Mouse (Mus musculus): ENCODE measurements around the gene Arhgdib. TPM values are rescaled to one million over a fixed set of nuclear protein-coding genes. Genes with fewer than 3 reads are reported as not detected.

Gene Arhgdib
- polyA plus RNA-seq, 1 experiment, result 644 TPM

DNA sequence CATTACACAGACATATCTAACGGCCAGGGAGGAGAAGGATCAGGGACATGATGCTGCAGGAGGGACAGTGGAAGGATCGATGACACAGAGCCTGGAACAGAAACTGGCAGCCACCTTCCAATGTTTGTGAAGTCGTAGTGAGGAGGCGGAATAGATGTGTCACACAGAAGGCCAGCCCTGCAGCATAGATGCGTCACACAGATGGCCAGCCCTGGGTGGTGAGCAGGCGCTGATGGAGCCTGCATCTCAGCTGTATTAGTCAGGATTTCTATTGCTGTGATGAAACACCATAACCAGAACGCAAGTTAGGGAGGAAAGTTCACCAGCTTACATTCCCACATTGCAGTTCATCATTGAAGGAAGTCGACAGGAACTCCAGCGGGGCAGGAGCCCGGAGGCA lies 24.2 kb upstream of the Arhgdib start:
- no peaks in the 10 kb centered on the region for H3K27me3 ChIP-seq (ENCODE audit: control insufficient read depth, insufficient read depth, low read length)
- TF ChIP-seq CTCF (IDR thresholded peaks at IDR 0.05; ENCODE audit: borderline replicate concordance, control insufficient read depth, extremely low read depth, insufficient read depth, low read length, poor library complexity) (no peak), POLR2A (IDR thresholded peaks at IDR 0.05; ENCODE audit: control insufficient read depth, extremely low read depth, insufficient read depth, low read length, poor library complexity) (no peak)
- H3K36me3 ChIP-seq (ENCODE audit: control insufficient read depth, insufficient read depth, low read length), result no peaks in the 10 kb centered on the region
- H3K4me3 ChIP-seq (ENCODE audit: control insufficient read depth, insufficient read depth, low read length), result no peak overlapping the region
- H3K27ac ChIP-seq (ENCODE audit: control insufficient read depth, insufficient read depth, low read length), result no peak overlapping the region
- WGBS, result 94% methylated on average over 10 of the region's 10 CpGs
- peaks cover 20% of the 10 kb centered on the region for H3K4me1 ChIP-seq (replicated peaks; ENCODE audit: control insufficient read depth, insufficient read depth, low read length)
- no peak for DNase-seq

DNA sequence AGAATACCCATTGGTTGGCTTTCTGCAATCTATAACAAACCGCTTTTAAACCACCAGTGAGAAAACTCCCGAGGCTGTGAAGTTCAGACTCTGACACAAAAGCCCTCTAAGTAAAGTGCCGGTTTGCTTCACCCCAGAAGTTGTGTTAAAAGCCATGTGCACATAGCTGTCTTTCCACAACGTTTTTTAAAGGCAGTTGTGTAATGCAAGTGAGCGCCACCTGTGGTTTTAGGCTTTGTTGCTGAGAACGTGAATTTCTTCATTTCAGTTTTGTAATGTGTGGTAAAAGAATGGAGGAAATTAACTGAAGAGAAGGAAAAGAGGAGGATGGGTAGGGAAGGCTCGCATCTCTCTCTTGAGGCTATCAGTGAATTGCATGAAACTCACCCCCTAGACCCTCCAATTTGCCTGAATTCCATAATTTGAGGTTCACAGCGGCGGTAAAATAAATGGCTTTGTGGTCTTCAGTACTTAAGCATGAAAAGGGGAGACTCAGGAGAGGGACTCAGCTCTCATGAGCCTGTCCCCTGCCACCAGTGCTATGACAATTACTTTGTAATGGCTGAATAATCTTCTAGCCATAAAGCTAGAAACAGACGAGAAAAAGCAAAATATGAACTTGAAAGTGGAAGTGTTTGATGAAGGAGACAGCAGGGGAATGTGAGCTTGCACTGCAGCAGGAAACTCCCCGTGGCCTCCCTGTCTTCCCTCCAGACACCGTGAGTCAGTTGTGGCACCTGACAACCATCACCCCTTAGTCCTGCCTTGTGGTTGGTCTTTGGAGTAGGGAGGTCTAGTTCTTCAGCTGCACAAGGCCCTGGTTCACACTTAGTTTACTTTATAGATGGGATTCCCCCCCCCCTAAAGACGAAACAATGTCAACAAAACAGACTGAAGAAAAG lies 23.2 kb upstream of the Arhgdib start:
- 9% methylated on average over 13 of the region's 13 CpGs for WGBS
- no peaks in the 10 kb centered on the region for H3K36me3 ChIP-seq (ENCODE audit: control insufficient read depth, insufficient read depth, low read length)
- H3K4me1 ChIP-seq (replicated peaks; ENCODE audit: control insufficient read depth, insufficient read depth, low read length), result peaks cover 20% of the 10 kb centered on the region
- H3K27me3 ChIP-seq (ENCODE audit: control insufficient read depth, insufficient read depth, low read length), result no peaks in the 10 kb centered on the region
- H3K4me3 ChIP-seq (ENCODE audit: control insufficient read depth, insufficient read depth, low read length), result no peak overlapping the region
- H3K27ac ChIP-seq (ENCODE audit: control insufficient read depth, insufficient read depth, low read length), result peak overlapping the region; percentile 88
- peak; percentile 65 for DNase-seq
- no peak for TF ChIP-seq CTCF (IDR thresholded peaks at IDR 0.05; ENCODE audit: borderline replicate concordance, control insufficient read depth, extremely low read depth, insufficient read depth, low read length, poor library complexity)
- no peak for TF ChIP-seq POLR2A (IDR thresholded peaks at IDR 0.05; ENCODE audit: control insufficient read depth, extremely low read depth, insufficient read depth, low read length, poor library complexity)

DNA sequence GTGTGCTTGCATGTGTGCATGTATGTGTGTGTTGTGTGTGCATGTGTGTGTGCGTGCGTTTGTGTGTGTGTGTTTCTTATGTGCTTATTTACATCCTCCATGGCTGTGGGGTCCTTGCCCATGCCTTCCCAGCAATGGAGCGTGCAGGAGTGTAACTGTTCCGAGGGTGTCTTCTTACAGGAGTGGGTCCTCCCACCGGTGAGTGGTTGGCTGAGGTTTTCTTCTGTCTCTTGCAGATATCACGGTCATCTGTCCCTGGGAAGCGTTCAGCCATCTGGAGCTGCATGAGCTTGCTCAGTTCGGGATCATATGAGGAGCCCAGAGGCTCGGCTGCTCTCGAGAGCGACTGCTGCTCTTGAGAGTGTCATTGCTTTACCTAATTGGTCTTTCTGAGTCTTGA lies 21.3 kb upstream of the Arhgdib start:
- TF ChIP-seq POLR2A (IDR thresholded peaks at IDR 0.05; ENCODE audit: control insufficient read depth, extremely low read depth, insufficient read depth, low read length, poor library complexity) (no peak), CTCF (IDR thresholded peaks at IDR 0.05; ENCODE audit: borderline replicate concordance, control insufficient read depth, extremely low read depth, insufficient read depth, low read length, poor library complexity) (no peak)
- Histone ChIP-seq H3K27ac (ENCODE audit: control insufficient read depth, insufficient read depth, low read length) (no peak overlapping the region), H3K36me3 (ENCODE audit: control insufficient read depth, insufficient read depth, low read length) (no peaks in the 10 kb centered on the region), H3K4me1 (replicated peaks; ENCODE audit: control insufficient read depth, insufficient read depth, low read length) (peaks cover 20% of the 10 kb centered on the region), H3K27me3 (ENCODE audit: control insufficient read depth, insufficient read depth, low read length) (no peaks in the 10 kb centered on the region), H3K4me3 (ENCODE audit: control insufficient read depth, insufficient read depth, low read length) (no peak overlapping the region)
- DNase-seq, result no peak
- 92% methylated on average over 11 of the region's 11 CpGs for WGBS

DNA sequence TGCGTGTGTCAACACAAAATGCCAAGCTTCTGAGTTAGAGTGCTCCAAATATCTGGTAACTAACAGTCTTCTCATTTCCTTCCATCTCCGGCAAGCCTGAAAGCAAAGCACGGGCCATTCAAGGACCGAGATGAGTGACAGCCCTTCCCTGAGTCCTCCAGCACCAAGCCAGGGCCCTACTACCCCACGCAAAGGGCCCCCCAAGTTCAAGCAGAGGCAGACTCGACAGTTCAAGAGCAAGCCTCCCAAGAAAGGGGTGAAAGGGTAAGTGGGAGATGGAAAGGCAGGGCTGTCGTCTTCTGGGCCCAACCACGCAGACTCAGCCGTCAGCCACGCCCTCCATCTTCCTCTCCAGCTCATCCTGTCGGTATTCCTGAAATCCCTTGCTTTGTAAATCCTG lies 17.4 kb upstream of the Arhgdib start:
- 83% methylated on average over 11 of the region's 11 CpGs for WGBS
- 0 out of 2 replicates have a peak, but pooled peaks cover 2% of the 10 kb centered on the region for H3K4me1 ChIP-seq (replicated peaks; ENCODE audit: control insufficient read depth, insufficient read depth, low read length)
- H3K27ac ChIP-seq (ENCODE audit: control insufficient read depth, insufficient read depth, low read length), result no peak overlapping the region
- no peak overlapping the region for H3K4me3 ChIP-seq (ENCODE audit: control insufficient read depth, insufficient read depth, low read length)
- H3K36me3 ChIP-seq (ENCODE audit: control insufficient read depth, insufficient read depth, low read length), result no peaks in the 10 kb centered on the region
- no peak for DNase-seq
- no peaks in the 10 kb centered on the region for H3K27me3 ChIP-seq (ENCODE audit: control insufficient read depth, insufficient read depth, low read length)
- TF ChIP-seq POLR2A (IDR thresholded peaks at IDR 0.05; ENCODE audit: control insufficient read depth, extremely low read depth, insufficient read depth, low read length, poor library complexity) (no peak), CTCF (IDR thresholded peaks at IDR 0.05; ENCODE audit: borderline replicate concordance, control insufficient read depth, extremely low read depth, insufficient read depth, low read length, poor library complexity) (no peak)

DNA sequence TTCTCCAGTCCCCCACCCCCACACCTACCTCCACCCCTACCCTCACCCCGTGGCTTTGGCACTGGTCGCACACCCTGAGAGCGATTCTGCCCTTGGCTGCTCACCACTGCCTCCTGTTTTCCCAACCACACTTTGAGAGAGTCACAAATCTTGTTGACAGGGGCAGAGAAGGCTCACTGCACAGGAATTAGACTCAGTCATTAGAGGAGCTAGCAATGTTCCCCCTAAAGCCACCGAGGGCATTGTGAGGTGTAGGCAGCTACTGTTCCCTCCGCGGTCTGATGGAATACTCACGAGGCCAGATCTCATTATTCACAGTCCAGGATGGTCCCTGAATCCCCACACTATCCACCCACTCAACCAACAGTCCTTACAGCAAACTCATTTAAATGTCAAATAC lies 15.4 kb upstream of the Arhgdib start:
- Histone ChIP-seq H3K27me3 (ENCODE audit: control insufficient read depth, insufficient read depth, low read length) (no peaks in the 10 kb centered on the region), H3K36me3 (ENCODE audit: control insufficient read depth, insufficient read depth, low read length) (no peaks in the 10 kb centered on the region), H3K4me1 (replicated peaks; ENCODE audit: control insufficient read depth, insufficient read depth, low read length) (no peaks in the 10 kb centered on the region), H3K4me3 (ENCODE audit: control insufficient read depth, insufficient read depth, low read length) (no peak overlapping the region), H3K27ac (ENCODE audit: control insufficient read depth, insufficient read depth, low read length) (no peak overlapping the region)
- 25% methylated on average over 7 of the region's 7 CpGs for WGBS
- no peak for TF ChIP-seq POLR2A (IDR thresholded peaks at IDR 0.05; ENCODE audit: control insufficient read depth, extremely low read depth, insufficient read depth, low read length, poor library complexity)
- TF ChIP-seq CTCF (IDR thresholded peaks at IDR 0.05; ENCODE audit: borderline replicate concordance, control insufficient read depth, extremely low read depth, insufficient read depth, low read length, poor library complexity), result no peak
- no peak for DNase-seq

DNA sequence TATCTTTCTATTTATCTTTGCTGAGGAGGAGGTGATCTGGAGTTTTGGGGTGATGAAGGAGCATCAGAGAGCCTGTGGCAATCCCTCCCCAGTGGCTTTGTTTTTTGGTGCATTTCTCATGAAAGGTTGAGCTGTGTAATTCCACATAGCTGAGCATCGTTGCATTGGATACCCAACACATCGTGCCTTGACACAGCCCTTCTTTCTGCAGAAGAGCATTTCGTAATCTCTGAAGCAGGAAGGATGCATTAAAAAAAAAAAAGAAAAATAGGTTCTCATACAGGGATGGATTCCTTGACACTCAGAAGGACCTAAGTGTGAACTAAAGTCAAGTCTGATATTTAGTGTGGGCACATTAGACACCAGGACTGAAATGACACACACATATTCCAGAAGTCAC lies 13.5 kb upstream of the Arhgdib start:
- Histone ChIP-seq H3K4me1 (replicated peaks; ENCODE audit: control insufficient read depth, insufficient read depth, low read length) (no peaks in the 10 kb centered on the region), H3K27me3 (ENCODE audit: control insufficient read depth, insufficient read depth, low read length) (no peaks in the 10 kb centered on the region), H3K36me3 (ENCODE audit: control insufficient read depth, insufficient read depth, low read length) (no peaks in the 10 kb centered on the region), H3K4me3 (ENCODE audit: control insufficient read depth, insufficient read depth, low read length) (no peak overlapping the region), H3K27ac (ENCODE audit: control insufficient read depth, insufficient read depth, low read length) (no peak overlapping the region)
- no peak for DNase-seq
- no peak for TF ChIP-seq POLR2A (IDR thresholded peaks at IDR 0.05; ENCODE audit: control insufficient read depth, extremely low read depth, insufficient read depth, low read length, poor library complexity)
- no peak for TF ChIP-seq CTCF (IDR thresholded peaks at IDR 0.05; ENCODE audit: borderline replicate concordance, control insufficient read depth, extremely low read depth, insufficient read depth, low read length, poor library complexity)
- 88% methylated on average over 3 of the region's 3 CpGs for WGBS
